Mouse (Mus musculus): ENCODE measurements around the gene Hivep3.

Hivep3 gene

DNA sequence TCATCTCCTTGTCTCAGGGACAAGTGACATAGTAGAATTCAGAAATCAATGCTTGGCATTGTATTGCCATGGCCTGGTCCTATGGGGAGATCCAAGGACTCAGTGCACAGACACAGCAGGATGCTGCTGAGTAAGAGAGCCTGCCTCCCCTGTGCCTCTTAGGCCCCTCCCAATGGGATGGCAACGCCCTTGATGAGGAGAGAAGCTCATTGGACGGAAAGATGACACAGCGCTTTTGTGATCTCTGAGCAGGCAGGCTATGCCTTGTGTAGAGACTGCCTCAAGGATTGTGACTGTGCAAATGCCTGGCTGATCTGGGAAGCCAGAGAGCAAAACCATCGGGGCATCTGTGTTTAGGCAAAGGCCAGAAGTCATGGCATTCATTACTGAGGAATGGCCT lies 16.6 kb downstream of the Hivep3 start:
- no peak for TF ChIP-seq NANOG (IDR thresholded peaks at IDR 0.05; ENCODE audit: borderline replicate concordance, low read length)
- Histone ChIP-seq H3K4me3 (replicated peaks; ENCODE audit: low read length) (no peak overlapping the region), H3K27me3 (ENCODE audit: insufficient read depth, low read length) (no peaks in the 10 kb centered on the region), H3K9me3 (ENCODE audit: low read length) (no peaks in the 10 kb centered on the region), H3K36me3 (ENCODE audit: insufficient read depth, low read length) (no peaks in the 10 kb centered on the region), H3K4me1 (replicated peaks; ENCODE audit: low read depth, low read length) (peaks cover 12% of the 10 kb centered on the region)

- peaks cover 12% of the 10 kb centered on the region for H3K4me1 ChIP-seq (replicated peaks; ENCODE audit: low read depth, low read length)
- H3K36me3 ChIP-seq (ENCODE audit: insufficient read depth, low read length) = no peaks in the 10 kb centered on the region
- H3K4me3 ChIP-seq (replicated peaks; ENCODE audit: low read length) = no peak overlapping the region
- no peak for TF ChIP-seq POU5F1 (IDR thresholded peaks at IDR 0.05; ENCODE audit: borderline replicate concordance, low read length)
- no peak for TF ChIP-seq CTCF (conservative IDR thresholded peaks at IDR 0.05; ENCODE audit: low read length)
- H3K27me3 ChIP-seq (ENCODE audit: insufficient read depth, low read length) = no peaks in the 10 kb centered on the region
- no peaks in the 10 kb centered on the region for H3K9me3 ChIP-seq (ENCODE audit: low read length)
Measured at GRCm38 (mm10) chr4:119750681-119751211, 17.2 kb downstream of the Hivep3 start.

- TF ChIP-seq POU5F1 (IDR thresholded peaks at IDR 0.05; ENCODE audit: borderline replicate concordance, low read length) (no peak), NANOG (IDR thresholded peaks at IDR 0.05; ENCODE audit: borderline replicate concordance, low read length) (no peak), CTCF (conservative IDR thresholded peaks at IDR 0.05; ENCODE audit: low read length) (no peak)
- H3K4me1 ChIP-seq (replicated peaks; ENCODE audit: low read depth, low read length) = peaks cover 12% of the 10 kb centered on the region
Measured at GRCm38 (mm10) chr4:119751408-119752006, 17.9 kb downstream of the Hivep3 start.

GRCm38 (mm10) chr4:119759574-119760233 lies 26.1 kb downstream of the Hivep3 start:
- Histone ChIP-seq H3K27me3 (ENCODE audit: insufficient read depth, low read length) (no peaks in the 10 kb centered on the region), H3K4me1 (replicated peaks; ENCODE audit: low read depth, low read length) (no peaks in the 10 kb centered on the region), H3K36me3 (ENCODE audit: insufficient read depth, low read length) (no peaks in the 10 kb centered on the region), H3K4me3 (replicated peaks; ENCODE audit: low read length) (no peak overlapping the region), H3K9me3 (ENCODE audit: low read length) (no peaks in the 10 kb centered on the region)
- TF ChIP-seq CTCF (conservative IDR thresholded peaks at IDR 0.05; ENCODE audit: low read length) (no peak), NANOG (IDR thresholded peaks at IDR 0.05; ENCODE audit: borderline replicate concordance, low read length) (no peak), POU5F1 (IDR thresholded peaks at IDR 0.05; ENCODE audit: borderline replicate concordance, low read length) (no peak)

More at GRCm38 (mm10) chr4:119751408-119752006, 17.9 kb downstream of the Hivep3 start:
- Histone ChIP-seq H3K27me3 (ENCODE audit: insufficient read depth, low read length) (no peaks in the 10 kb centered on the region), H3K36me3 (ENCODE audit: insufficient read depth, low read length) (no peaks in the 10 kb centered on the region), H3K4me3 (replicated peaks; ENCODE audit: low read length) (no peak overlapping the region), H3K9me3 (ENCODE audit: low read length) (no peaks in the 10 kb centered on the region)

DNA sequence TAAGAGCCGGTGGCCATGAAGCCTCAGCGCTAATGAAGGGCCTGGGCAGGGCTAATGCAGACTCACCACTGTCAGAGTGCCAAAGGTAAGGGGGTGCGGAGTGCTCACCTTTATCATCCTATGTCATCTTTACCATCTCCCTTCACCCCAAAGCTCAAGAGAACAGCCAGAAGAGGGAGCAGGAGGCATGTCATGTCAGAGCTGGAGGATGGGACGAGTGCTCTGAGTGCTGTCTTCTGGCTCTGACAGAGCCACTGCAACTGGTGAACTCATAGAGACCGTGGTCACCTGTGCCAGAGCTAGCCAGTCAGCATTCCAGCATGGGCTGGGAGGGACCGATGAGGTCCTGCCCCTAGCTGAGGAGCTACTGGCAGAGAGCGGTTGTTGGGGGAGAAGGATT lies 27.2 kb downstream of the Hivep3 start:
- TF ChIP-seq NANOG (IDR thresholded peaks at IDR 0.05; ENCODE audit: borderline replicate concordance, low read length) (no peak), CTCF (conservative IDR thresholded peaks at IDR 0.05; ENCODE audit: low read length) (no peak), POU5F1 (IDR thresholded peaks at IDR 0.05; ENCODE audit: borderline replicate concordance, low read length) (no peak)
- Histone ChIP-seq H3K9me3 (ENCODE audit: low read length) (peaks cover 3% of the 10 kb centered on the region; the same call in 1 of the 2 replicates), H3K36me3 (ENCODE audit: insufficient read depth, low read length) (no peaks in the 10 kb centered on the region), H3K27me3 (ENCODE audit: insufficient read depth, low read length) (no peaks in the 10 kb centered on the region), H3K4me1 (replicated peaks; ENCODE audit: low read depth, low read length) (no peaks in the 10 kb centered on the region), H3K4me3 (replicated peaks; ENCODE audit: low read length) (no peak overlapping the region)

DNA sequence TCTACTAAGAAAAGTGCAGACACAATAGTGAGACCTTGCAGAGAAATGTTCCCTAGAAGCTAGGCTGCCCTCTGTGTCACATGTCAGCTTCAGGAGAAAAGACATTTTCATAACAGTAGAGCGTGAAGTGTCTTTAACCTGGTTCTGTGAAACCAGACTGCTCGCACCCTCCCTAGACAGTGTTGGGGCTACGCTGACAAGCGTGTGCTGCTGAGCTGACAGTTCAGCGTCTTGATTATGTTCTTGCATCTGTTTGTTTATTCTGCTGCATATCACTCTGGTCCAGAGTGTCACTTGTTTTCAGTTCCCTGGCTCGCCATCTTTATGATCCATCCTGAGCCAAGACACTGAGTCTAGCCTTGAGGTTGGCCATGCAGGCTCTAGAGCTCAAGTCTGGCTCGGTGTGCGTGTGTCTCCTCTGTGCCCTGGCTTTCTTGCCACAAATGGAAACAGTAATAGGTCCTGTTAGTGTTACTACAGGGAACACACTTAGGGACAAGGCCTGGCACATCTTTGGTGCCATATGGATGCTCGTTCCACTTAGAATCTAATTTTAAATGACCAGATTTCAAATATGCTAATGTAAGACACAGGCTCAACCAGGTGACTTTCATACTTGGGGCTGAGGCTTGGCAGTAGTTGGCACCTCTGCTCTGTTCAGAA lies 28.0 kb downstream of the Hivep3 start:
- Histone ChIP-seq H3K4me1 (replicated peaks; ENCODE audit: low read depth, low read length) (no peaks in the 10 kb centered on the region), H3K9me3 (ENCODE audit: low read length) (peaks cover 8% of the 10 kb centered on the region; the same call in 1 of the 2 replicates), H3K36me3 (ENCODE audit: insufficient read depth, low read length) (no peaks in the 10 kb centered on the region), H3K27me3 (ENCODE audit: insufficient read depth, low read length) (no peaks in the 10 kb centered on the region), H3K4me3 (replicated peaks; ENCODE audit: low read length) (no peak overlapping the region)
- no peak for TF ChIP-seq NANOG (IDR thresholded peaks at IDR 0.05; ENCODE audit: borderline replicate concordance, low read length)
- TF ChIP-seq POU5F1 (IDR thresholded peaks at IDR 0.05; ENCODE audit: borderline replicate concordance, low read length) = no peak
- TF ChIP-seq CTCF (conservative IDR thresholded peaks at IDR 0.05; ENCODE audit: low read length) = no peak

DNA sequence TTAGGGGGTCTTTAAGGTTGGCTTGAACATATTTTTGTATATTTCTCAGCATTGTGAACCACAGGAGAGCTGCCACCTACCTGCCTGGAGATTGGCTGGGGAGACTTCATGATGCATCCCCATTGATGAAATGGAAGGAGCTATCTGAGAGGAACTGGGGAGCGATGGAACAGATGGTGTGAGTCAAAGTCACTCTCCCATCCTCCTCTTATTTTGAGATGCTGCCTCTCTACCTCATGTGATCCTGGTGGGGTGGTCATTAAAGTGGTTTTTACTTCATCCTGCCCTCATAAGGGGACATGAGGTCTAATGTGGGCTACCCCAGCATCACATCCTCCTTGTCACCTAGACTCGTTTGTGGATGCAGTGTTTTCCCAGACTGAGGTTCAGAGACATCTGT lies 28.6 kb downstream of the Hivep3 start:
- H3K36me3 ChIP-seq (ENCODE audit: insufficient read depth, low read length) = no peaks in the 10 kb centered on the region
- no peak overlapping the region for H3K4me3 ChIP-seq (replicated peaks; ENCODE audit: low read length)
- H3K27me3 ChIP-seq (ENCODE audit: insufficient read depth, low read length) = no peaks in the 10 kb centered on the region
- no peaks in the 10 kb centered on the region for H3K4me1 ChIP-seq (replicated peaks; ENCODE audit: low read depth, low read length)
- peaks cover 8% of the 10 kb centered on the region; the same call in 1 of the 2 replicates for H3K9me3 ChIP-seq (ENCODE audit: low read length)
- no peak for TF ChIP-seq NANOG (IDR thresholded peaks at IDR 0.05; ENCODE audit: borderline replicate concordance, low read length)
- TF ChIP-seq CTCF (conservative IDR thresholded peaks at IDR 0.05; ENCODE audit: low read length) = no peak
- no peak for TF ChIP-seq POU5F1 (IDR thresholded peaks at IDR 0.05; ENCODE audit: borderline replicate concordance, low read length)

DNA sequence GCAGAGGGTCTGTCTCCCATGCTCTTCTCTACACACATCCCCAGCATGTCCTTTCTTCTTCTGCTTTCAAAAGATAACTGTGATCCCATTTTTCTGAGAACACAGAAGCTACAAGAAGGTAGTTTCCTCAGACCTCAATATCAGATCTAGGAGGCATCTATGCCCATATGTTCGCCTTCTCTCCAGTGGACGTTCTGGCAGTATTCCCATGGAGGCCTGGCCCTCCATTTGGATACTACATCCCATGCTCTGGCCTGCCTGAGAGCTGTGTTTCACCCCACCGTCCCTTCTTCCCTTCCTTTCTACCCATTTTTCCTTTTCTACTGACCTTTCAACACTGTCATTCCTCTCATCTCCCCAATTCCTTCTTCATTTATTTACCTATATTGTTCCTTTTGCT lies 34.5 kb downstream of the Hivep3 start:
- H3K36me3 ChIP-seq (ENCODE audit: insufficient read depth, low read length) = no peaks in the 10 kb centered on the region
- H3K9me3 ChIP-seq (ENCODE audit: low read length) = peaks cover 8% of the 10 kb centered on the region
- TF ChIP-seq POU5F1 (IDR thresholded peaks at IDR 0.05; ENCODE audit: borderline replicate concordance, low read length) (no peak), CTCF (conservative IDR thresholded peaks at IDR 0.05; ENCODE audit: low read length) (no peak), NANOG (IDR thresholded peaks at IDR 0.05; ENCODE audit: borderline replicate concordance, low read length) (no peak)
- H3K27me3 ChIP-seq (ENCODE audit: insufficient read depth, low read length) = no peaks in the 10 kb centered on the region
- H3K4me3 ChIP-seq (replicated peaks; ENCODE audit: low read length) = no peak overlapping the region
- H3K4me1 ChIP-seq (replicated peaks; ENCODE audit: low read depth, low read length) = no peaks in the 10 kb centered on the region
